Mouse (Mus musculus) T-helper 17 cell (primary cell): ENCODE results near the gene Clgn.
"Not testable (repeated sequence)": the region's sequence is repeated elsewhere in the genome, so short reads cannot be mapped to it uniquely, and the experiment has no call there.

Experiments used
- in situ Hi-C, 2 experiments: fragments of 300-600 bp; cut with MboI, MseI; formaldehyde crosslinking; loops; 1 replicate in 1 of 2; 2 replicates in 1 of 2; pipeline ENCODE4 v1.15.1; 2025; ENCODE audit warnings: high pct_unique_total_duplicates in 2 of 2

The Clgn gene

DNA sequence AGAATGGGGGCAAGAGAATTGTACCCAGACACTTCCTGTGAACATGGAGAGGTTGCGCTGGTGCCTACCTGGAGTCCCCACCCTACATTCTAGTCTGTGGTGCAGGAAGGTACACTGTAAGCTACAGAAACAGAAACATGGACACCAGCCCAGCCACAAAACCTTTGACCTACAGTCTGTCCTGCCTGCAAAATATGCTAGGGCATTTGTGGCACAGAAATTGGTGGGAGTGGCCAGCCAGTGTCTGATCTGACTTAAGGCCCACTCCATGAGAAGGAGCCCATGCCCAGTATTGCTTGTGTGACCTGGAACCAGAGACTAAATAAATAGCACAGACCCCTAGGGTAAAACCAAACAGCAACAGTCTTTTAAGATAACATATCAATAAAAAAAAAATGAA lies 31.7 kb downstream of the Clgn start:
- in situ Hi-C loops: no loop called here

- in situ Hi-C loops: no loop called here
Measured at GRCm38 (mm10) chr8:83423032-83423825, 33.6 kb downstream of the Clgn start.

- in situ Hi-C loops: no loop called here
Measured at GRCm38 (mm10) chr8:83425202-83425601, 35.5 kb downstream of the Clgn start.

DNA sequence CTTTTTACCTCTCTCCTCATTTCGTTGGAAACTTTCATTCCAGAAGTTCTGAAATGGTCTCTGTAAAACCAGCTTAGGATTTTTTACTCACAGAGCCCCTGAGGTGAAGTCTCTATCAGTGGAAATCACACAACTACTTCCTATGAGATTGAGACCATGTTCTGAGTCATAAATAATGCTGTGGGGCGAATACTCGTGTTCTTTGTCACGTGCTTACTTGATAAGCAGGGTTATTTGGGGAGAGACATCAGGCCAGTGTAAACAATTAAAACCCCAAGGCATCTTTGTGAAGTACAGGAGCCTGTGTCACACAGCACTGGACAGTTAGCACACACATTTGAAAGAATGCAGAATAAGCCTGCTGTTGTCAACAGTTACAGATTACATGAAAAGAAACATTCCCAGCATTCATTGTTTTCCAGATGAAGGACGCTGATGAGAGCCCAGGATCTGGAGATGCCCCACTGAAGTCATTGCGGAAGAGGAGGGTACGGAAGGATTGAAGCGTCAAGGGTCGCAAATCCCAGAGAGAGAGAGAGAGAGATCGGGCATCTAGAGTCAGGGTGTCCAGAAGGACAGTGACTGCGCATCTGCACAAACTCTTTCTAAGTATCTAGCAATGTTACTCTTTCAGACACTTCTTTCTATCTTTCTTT lies 36.6 kb downstream of the Clgn start:
- in situ Hi-C loops: no loop called here

DNA sequence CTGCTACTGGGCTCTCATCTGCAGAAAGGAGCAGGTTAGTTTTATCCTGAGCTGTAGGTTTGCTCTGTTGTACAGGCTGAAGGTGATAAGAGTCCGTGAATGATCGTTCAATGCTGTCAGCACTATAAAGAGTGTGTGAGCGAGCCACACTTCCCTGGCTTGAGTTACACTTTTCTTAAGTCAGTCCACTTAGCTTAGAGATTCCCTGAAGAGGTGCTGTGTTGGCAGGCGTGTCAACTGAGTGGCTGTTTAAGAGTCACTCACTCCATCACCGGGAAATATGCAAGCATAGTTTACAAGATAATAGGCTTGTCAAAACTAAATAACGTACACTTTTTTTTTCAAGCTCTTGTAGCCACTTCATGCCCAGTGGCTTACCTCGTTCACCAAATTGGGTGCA lies 37.3 kb downstream of the Clgn start:
- in situ Hi-C loops: no loop called here

DNA sequence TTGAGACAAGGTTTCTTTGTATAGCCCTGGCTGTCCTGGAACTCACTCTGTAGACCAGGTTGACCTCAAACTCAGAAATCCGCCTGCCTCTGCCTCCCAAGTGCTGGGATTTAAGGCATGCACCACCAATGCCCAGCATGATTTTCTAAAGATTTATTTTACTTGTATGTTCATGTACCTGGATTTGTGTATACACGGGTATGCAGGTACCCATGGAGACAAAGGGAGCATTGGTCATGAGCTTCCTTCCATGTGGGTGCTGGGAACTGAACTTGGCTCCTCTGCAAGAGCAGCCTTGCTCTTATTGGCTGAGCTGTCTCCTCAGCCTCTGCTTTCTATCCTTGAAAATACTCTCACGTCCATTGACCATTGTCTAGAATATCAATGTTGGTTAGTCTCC lies 39.0 kb downstream of the Clgn start:
- in situ Hi-C loops: not testable (repeated sequence)

GRCm38 (mm10) chr8:83429071-83429524 lies 39.4 kb downstream of the Clgn start:
- in situ Hi-C loops: no loop called here

- in situ Hi-C loops: no loop called here
Measured at GRCm38 (mm10) chr8:83437077-83437476, 47.4 kb downstream of the Clgn start.

DNA sequence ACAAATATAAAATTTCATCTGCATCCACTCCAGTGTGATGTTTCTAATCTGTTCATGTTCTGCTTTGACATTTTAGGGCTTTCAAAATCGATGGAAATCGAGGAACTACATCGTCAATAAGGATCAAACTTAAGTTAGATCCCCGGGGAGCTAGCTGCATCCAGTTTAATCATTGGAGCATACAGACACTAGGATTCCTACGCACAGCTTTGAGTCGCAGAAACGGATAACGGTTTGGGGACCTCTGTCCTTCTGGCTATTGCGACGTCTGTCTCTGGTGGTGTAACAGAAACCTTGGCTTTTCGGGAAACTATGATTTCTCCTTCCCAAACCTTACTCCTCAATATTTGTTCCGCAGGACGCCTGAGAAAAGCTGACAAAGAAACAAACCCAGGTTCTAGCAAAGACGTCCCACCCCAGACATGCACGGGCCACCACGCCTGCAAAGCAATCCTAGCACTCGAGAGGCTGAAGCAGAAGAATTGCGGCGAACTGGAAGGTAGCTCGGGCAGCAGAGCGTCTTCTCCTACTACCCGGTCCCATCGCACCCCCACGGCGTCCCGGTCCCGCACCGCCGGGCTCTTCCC lies 52.1 kb downstream of the Clgn start:
- in situ Hi-C loops: loop anchor here in 1 of 2 experiments (10.0 kb wide), 3 partner anchors 163 to 667 kb away; partner anchors contain the start of genes Adgre5, Dnajb1, Tecr and Zfp330

GRCm38 (mm10) chr8:83442243-83443051 lies 52.8 kb downstream of the Clgn start:
- in situ Hi-C loops: loop anchor here in 1 of 2 experiments (10.0 kb wide), 3 partner anchors 162 to 668 kb away; partner anchors contain the start of genes Adgre5, Dnajb1, Tecr and Zfp330

DNA sequence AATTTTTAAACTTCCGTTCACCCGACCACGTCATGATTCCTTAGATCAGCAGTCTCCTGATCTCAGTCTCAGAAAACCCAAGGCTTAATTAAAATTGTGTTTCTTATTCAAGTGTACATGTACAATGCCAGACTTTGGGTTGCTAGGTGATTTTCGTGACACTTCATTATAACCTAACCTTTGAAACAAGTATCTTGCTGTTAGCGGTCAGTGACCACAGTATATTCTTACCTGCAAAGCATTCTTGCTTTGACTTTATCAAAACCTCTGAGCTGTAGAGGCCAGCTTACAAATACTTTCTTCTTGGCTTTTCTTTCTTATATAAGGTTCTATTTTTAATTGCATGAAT lies 53.4 kb downstream of the Clgn start:
- in situ Hi-C loops: loop anchor here in 1 of 2 experiments (10.0 kb wide), 3 partner anchors 162 to 668 kb away; partner anchors contain the start of genes Adgre5, Dnajb1, Tecr and Zfp330

- in situ Hi-C loops: loop anchor here (5.0 to 10.0 kb wide), 4 partner anchors 107 to 675 kb away; partner anchors contain the start of genes Adgre5 (in 1 of the 2), Dnajb1 (in 1 of the 2), Tecr (in 1 of the 2) and Zfp330 (in 1 of the 2)
Measured at GRCm38 (mm10) chr8:83449960-83450359, 60.3 kb downstream of the Clgn start.

GRCm38 (mm10) chr8:83451056-83451455 lies 61.4 kb downstream of the Clgn start:
- in situ Hi-C loops: loop anchor here in 1 of 2 experiments (5.0 kb wide), 1 partner anchor 106 kb away; no protein-coding TSS in a partner anchor

DNA sequence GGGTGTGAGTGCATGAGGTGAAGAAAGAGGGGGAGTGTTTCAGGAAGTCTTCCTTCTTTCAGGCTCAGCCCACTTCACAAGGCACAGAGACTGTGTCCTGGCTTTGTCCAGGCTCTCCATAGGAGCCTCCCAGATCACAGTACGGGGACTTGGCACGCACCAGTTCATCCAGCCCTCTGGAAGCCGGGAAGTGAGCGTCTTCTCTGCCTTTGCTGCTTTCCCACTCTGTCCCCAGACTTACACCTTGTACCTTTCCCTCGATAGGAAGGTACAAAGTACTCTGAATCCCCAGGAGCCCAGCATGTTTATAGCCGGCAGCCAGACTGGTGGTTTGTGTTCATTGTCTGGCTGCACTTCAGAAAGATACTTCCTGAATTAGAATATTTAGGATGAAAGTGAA lies 67.5 kb downstream of the Clgn start:
- in situ Hi-C loops: loop anchor here in 1 of 2 experiments (5.0 kb wide), 1 partner anchor 190 kb away; no protein-coding TSS in a partner anchor

DNA sequence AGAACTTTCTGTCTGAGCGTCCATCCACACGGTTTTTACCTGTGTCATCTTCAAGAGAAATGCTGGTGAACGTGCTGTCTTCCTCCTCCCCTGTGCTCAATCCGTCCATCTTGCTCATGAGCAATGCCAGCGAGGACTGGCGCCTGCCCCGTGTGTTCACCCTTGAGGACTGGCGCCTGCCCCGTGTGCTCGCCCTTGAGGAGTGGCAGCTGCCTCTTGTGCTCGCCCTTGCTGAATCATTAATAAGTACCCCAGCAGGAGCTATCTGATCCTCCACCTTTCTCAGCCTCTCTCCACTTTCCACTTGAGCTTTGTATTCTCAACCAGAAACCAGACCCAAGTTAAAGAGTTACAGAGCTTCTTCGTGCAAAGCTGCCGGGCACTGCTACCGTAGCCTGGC lies 68.6 kb downstream of the Clgn start, which contains the start of gene Scoc:
Scoc (minus strand) TSS at position 170 of the 400 bp plus-strand sequence.
- in situ Hi-C loops: loop anchor here in 1 of 2 experiments (5.0 kb wide), 1 partner anchor 191 kb away; no protein-coding TSS in a partner anchor

GRCm38 (mm10) chr8:83459606-83460005 lies 69.9 kb downstream of the Clgn start:
- in situ Hi-C loops: loop anchor here (5.0 to 10.0 kb wide), 2 partner anchors 192 to 1515 kb away; no protein-coding TSS in a partner anchor
